Mouse (Mus musculus) limb, embryonic 15.5 days (tissue): Measurements from ENCODE around the gene Nfkbid. TPM values are rescaled to one million over a fixed set of nuclear protein-coding genes. Genes with fewer than 3 reads are reported as not detected.
A peak's percentile ranks its signal among the peaks of the same experiment; 100 is the strongest.
"Not testable (repeated sequence)": the region's sequence is repeated elsewhere in the genome, so short reads cannot be mapped to it uniquely, and the experiment has no call there.

Experiments used
- ATAC-seq: fragments of 200-750 bp; cut with Nextera tagmentation; 2 replicates; pipeline ENCODE4 v1.8.0; 2017; ENCODE audit warnings: low read depth, moderate TSS enrichment; ENCODE audit not compliant: insufficient number of reproducible peaks, low FRiP score, low TSS enrichment
- H3K27ac ChIP-seq: fragments of 300-500 bp; sonication (generic); 2 replicates; pipeline ENCODE4 v1.5.1; 2015; ENCODE audit warnings: moderate library complexity, mild to moderate bottlenecking, inconsistent platforms
- H3K27me3 ChIP-seq: fragments of 300-500 bp; sonication (generic); 2 replicates; pipeline ENCODE4 v1.6.1; 2015; ENCODE audit warnings: inconsistent platforms
- H3K36me3 ChIP-seq: fragments of 300-500 bp; sonication (generic); 2 replicates; pipeline ENCODE4 v1.6.1; 2015; ENCODE audit warnings: inconsistent platforms
- H3K4me1 ChIP-seq: fragments of 300-500 bp; sonication (generic); 2 replicates; pipeline ENCODE4 v1.6.1; 2015; ENCODE audit warnings: inconsistent platforms
- H3K4me2 ChIP-seq: fragments of 300-500 bp; sonication (generic); 2 replicates; pipeline ENCODE4 v1.6.1; 2015; ENCODE audit warnings: mild to moderate bottlenecking, inconsistent platforms
- H3K4me3 ChIP-seq: fragments of 300-500 bp; sonication (generic); 2 replicates; pipeline ENCODE4 v1.5.1; 2015; ENCODE audit warnings: mild to moderate bottlenecking, inconsistent platforms
- H3K9ac ChIP-seq: fragments of 300-500 bp; sonication (generic); 2 replicates; pipeline ENCODE4 v1.6.1; 2015; ENCODE audit warnings: inconsistent platforms
- H3K9me3 ChIP-seq: fragments of 300-500 bp; sonication (generic); 2 replicates; pipeline ENCODE4 v1.6.1; 2016; ENCODE audit warnings: inconsistent platforms
- WGBS: fragments of 180-500 bp; shearing (Covaris S2); methylation state at CpG from one replicate; pipeline ENCODE4 v1.1.7; 2015; 5-methylcytosine and 5-hydroxymethylcytosine counted together
- polyA plus RNA-seq: library from polyadenylated mRNA; unstranded; fragments of >200 nt; fragmentation: Nextera tagmentation; extraction: Ambion mirVana; gene quantifications from 2 replicates; pipeline ENCODE4 v1.2.1, GENCODE M21; 2015

Gene Nfkbid
- polyA plus RNA-seq, 1 experiment from 2014 or later = 2.1 TPM

- H3K9me3 ChIP-seq, H3K9ac ChIP-seq, H3K4me2 ChIP-seq, H3K4me1 ChIP-seq, ATAC-seq, H3K36me3 ChIP-seq, H3K4me3 ChIP-seq, H3K27ac ChIP-seq: not testable (repeated sequence)
- H3K27me3 ChIP-seq = peaks cover 21% of the 10 kb centered on the region
- 84% methylated on average over 7 of the region's 7 CpGs for WGBS
Observed at GRCm38 (mm10) chr7:30476136-30476535, 54.6 kb downstream of the Nfkbid start.

GRCm38 (mm10) chr7:30477415-30478381, 56.2 kb downstream of the Nfkbid start:
- Histone ChIP-seq H3K36me3 (no peaks in the 10 kb centered on the region), H3K9me3 (no peaks in the 10 kb centered on the region), H3K27me3 (peaks cover 21% of the 10 kb centered on the region), H3K4me1 (no peaks in the 10 kb centered on the region), H3K27ac (no peak overlapping the region), H3K9ac (no peak overlapping the region), H3K4me2 (peak overlapping the region; percentile 32), H3K4me3 (peak overlapping the region; percentile 10)
- ATAC-seq = no peak
- WGBS = 4% methylated on average over 31 of the region's 32 CpGs

Other genes starting within 250 kb of the Nfkbid start
- gene Cox7a1, start 237.6 kb upstream of the Nfkbid start, polyA plus RNA-seq = 3.4 and 10.1 TPM in 2 replicates
- 102 and 117 TPM in 2 replicates for gene Capns1, start 222.9 kb upstream of the Nfkbid start, polyA plus RNA-seq
- 140 and 149 TPM in 2 replicates for gene Polr2i, start 189.8 kb upstream of the Nfkbid start, polyA plus RNA-seq
- gene Tbcb, start 189.5 kb upstream of the Nfkbid start, polyA plus RNA-seq = 175 and 188 TPM in 2 replicates
- 0.22 and 0.42 TPM in 2 replicates for gene Ovol3, start 186.0 kb upstream of the Nfkbid start, polyA plus RNA-seq
- gene Thap8, start 141.6 kb upstream of the Nfkbid start, polyA plus RNA-seq = 0.26 and 0.78 TPM in 2 replicates
- 6.0 and 6.2 TPM in 2 replicates for gene Wdr62, start 141.3 kb upstream of the Nfkbid start, polyA plus RNA-seq
- gene Clip3, start 130.0 kb upstream of the Nfkbid start, polyA plus RNA-seq = 33.2 and 35.2 TPM in 2 replicates
- 80.8 and 82.0 TPM in 2 replicates for gene Alkbh6, start 113.0 kb upstream of the Nfkbid start, polyA plus RNA-seq
- gene Syne4, start 106.9 kb upstream of the Nfkbid start, polyA plus RNA-seq = 37.1 and 42.8 TPM in 2 replicates
- gene E130208F15Rik, start 100.0 kb upstream of the Nfkbid start, polyA plus RNA-seq = 3.4 TPM in 1 of 2 replicates, not detected in the other
- 13.7 and 18.8 TPM in 2 replicates for gene Sdhaf1, start 97.8 kb upstream of the Nfkbid start, polyA plus RNA-seq
- 4.1 and 5.1 TPM in 2 replicates for gene Lrfn3, start 59.0 kb upstream of the Nfkbid start, polyA plus RNA-seq
- 78.9 and 87.7 TPM in 2 replicates for gene Tyrobp, start 8.0 kb upstream of the Nfkbid start, polyA plus RNA-seq
- gene Hcst, start 1.9 kb upstream of the Nfkbid start, polyA plus RNA-seq = 2.7 and 3.3 TPM in 2 replicates
- 28.6 and 32.7 TPM in 2 replicates for gene Aplp1, start 23.8 kb downstream of the Nfkbid start, polyA plus RNA-seq
- gene Kirrel2, start 36.0 kb downstream of the Nfkbid start, polyA plus RNA-seq = 0.04 and 0.38 TPM in 2 replicates
- 0.07 TPM in 1 of 2 replicates, not detected in the other for gene Nphs1, start 36.6 kb downstream of the Nfkbid start, polyA plus RNA-seq
- gene Prodh2, start 71.9 kb downstream of the Nfkbid start, polyA plus RNA-seq = 0.18 TPM in 1 of 2 replicates, not detected in the other
- gene Arhgap33, start 113.3 kb downstream of the Nfkbid start, polyA plus RNA-seq = 7.8 and 8.0 TPM in 2 replicates
- gene Hspb6, start 130.4 kb downstream of the Nfkbid start, polyA plus RNA-seq = 17.6 and 29.4 TPM in 2 replicates
- gene Proser3, start 130.6 kb downstream of the Nfkbid start, polyA plus RNA-seq = 11.3 and 12.1 TPM in 2 replicates
- gene Lin37, start 138.1 kb downstream of the Nfkbid start, polyA plus RNA-seq = 37.9 and 49.4 TPM in 2 replicates
- gene U2af1l4, start 141.6 kb downstream of the Nfkbid start, polyA plus RNA-seq = 83.0 and 85.3 TPM in 2 replicates
- 12.2 and 12.4 TPM in 2 replicates for gene Gm49396, start 141.6 kb downstream of the Nfkbid start, polyA plus RNA-seq
- 126 and 146 TPM in 2 replicates for gene Psenen, start 141.9 kb downstream of the Nfkbid start, polyA plus RNA-seq
- gene Igflr1, start 143.7 kb downstream of the Nfkbid start, polyA plus RNA-seq = 3.0 and 3.5 TPM in 2 replicates
- gene Kmt2b, start 167.0 kb downstream of the Nfkbid start, polyA plus RNA-seq = 7.3 and 8.1 TPM in 2 replicates
- 3.0 and 4.2 TPM in 2 replicates for gene Zbtb32, start 177.2 kb downstream of the Nfkbid start, polyA plus RNA-seq
- gene Upk1a, start 191.1 kb downstream of the Nfkbid start, polyA plus RNA-seq = 0.45 and 0.58 TPM in 2 replicates
- 739 and 763 TPM in 2 replicates for gene Cox6b1, start 204.4 kb downstream of the Nfkbid start, polyA plus RNA-seq
- not detected in 2 replicates for gene Etv2, start 214.1 kb downstream of the Nfkbid start, polyA plus RNA-seq
- gene Rbm42, start 228.6 kb downstream of the Nfkbid start, polyA plus RNA-seq = 104 and 114 TPM in 2 replicates
- gene Haus5, start 243.3 kb downstream of the Nfkbid start, polyA plus RNA-seq = 33.6 and 34.4 TPM in 2 replicates
- not detected in 2 replicates for gene Pmis2, start 249.9 kb downstream of the Nfkbid start, polyA plus RNA-seq